Mouse (Mus musculus) neural tube, embryonic 13.5 days (tissue): ENCODE measurements around the gene Mpeg1. TPM values are rescaled to one million over a fixed set of nuclear protein-coding genes. Genes with fewer than 3 reads are reported as not detected.
A peak's percentile ranks its signal among the peaks of the same experiment; 100 is the strongest.

ENCODE experiments used
- ATAC-seq: fragments of 200-750 bp; cut with Nextera tagmentation; 2 replicates; pipeline ENCODE4 v1.8.0; 2017; ENCODE audit warnings: low read depth, mild to moderate bottlenecking, moderate TSS enrichment, moderate library complexity
- H3K27ac ChIP-seq: fragments of 300-500 bp; sonication (generic); replicated peaks from 2 replicates; pipeline ENCODE4 v1.5.1; 2015; ENCODE audit warnings: moderate library complexity, mild to moderate bottlenecking, inconsistent platforms
- H3K27me3 ChIP-seq: fragments of 300-500 bp; sonication (generic); 2 replicates; pipeline ENCODE4 v1.6.1; 2015; ENCODE audit warnings: mild to moderate bottlenecking, inconsistent platforms
- H3K36me3 ChIP-seq: fragments of 300-500 bp; sonication (generic); 2 replicates; pipeline ENCODE4 v1.6.1; 2015; ENCODE audit warnings: mild to moderate bottlenecking, inconsistent platforms
- H3K4me1 ChIP-seq: fragments of 300-500 bp; sonication (generic); replicated peaks from 2 replicates; pipeline ENCODE4 v1.6.1; 2015; ENCODE audit warnings: inconsistent platforms
- H3K4me2 ChIP-seq: fragments of 300-500 bp; sonication (generic); 2 replicates; pipeline ENCODE4 v1.6.1; 2015; ENCODE audit warnings: inconsistent platforms, mild to moderate bottlenecking, moderate library complexity
- H3K4me3 ChIP-seq: fragments of 300-500 bp; sonication (generic); 2 replicates; pipeline ENCODE4 v1.5.1; 2015; ENCODE audit warnings: mild to moderate bottlenecking, inconsistent platforms
- H3K9ac ChIP-seq: fragments of 300-500 bp; sonication (generic); 2 replicates; pipeline ENCODE4 v1.6.1; 2015; ENCODE audit warnings: moderate library complexity, mild to moderate bottlenecking, inconsistent platforms
- H3K9me3 ChIP-seq: fragments of 300-500 bp; sonication (generic); 2 replicates; pipeline ENCODE4 v1.6.1; 2016; ENCODE audit warnings: inconsistent platforms
- WGBS: fragments of 180-500 bp; shearing (Covaris S2); methylation state at CpG from one replicate; pipeline ENCODE4 v1.1.7; 2015; 5-methylcytosine and 5-hydroxymethylcytosine counted together
- polyA plus RNA-seq: library from polyadenylated mRNA; unstranded; fragments of >200 nt; fragmentation: Nextera tagmentation; extraction: Ambion mirVana; gene quantifications from 2 replicates; pipeline ENCODE4 v1.2.1, GENCODE M21; 2015

Gene Mpeg1
- polyA plus RNA-seq, 1 experiment from 2014 or later = 0.89 TPM

DNA sequence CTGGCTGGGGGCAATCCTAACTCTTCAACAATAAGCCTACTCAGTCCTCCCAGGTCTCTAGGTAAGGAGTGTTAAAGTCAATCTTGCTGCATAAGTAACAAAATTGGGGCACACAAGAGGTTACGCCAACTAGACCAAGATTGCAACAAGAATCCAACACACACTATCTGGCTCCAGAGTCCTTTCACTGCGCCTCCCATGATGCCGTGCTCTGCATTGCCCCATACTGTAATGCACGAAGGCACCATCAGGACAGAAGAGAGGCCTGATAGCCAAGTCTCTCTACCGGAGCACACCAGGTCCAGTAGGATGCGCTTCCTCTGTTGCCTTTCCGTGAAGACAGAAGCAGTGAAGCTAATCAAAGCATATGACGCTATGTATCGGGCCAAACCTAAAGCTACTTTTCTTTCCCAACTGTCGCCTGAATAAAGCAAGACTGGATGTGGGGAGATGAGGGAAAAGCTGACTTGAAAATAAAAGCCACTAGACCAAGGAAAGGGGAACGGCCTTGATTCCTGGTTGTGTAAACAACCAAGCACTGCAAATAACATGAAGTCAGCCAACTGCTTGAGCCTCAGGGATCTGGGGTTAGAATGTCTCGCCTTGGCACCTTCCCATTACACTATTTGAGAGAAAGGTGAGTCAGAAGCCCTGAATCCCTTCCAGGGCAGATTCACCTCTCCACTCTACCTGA, 27.1 kb downstream of the Mpeg1 start:
- no peak for ATAC-seq
- Histone ChIP-seq H3K9me3 (no peaks in the 10 kb centered on the region), H3K9ac (no peak overlapping the region), H3K4me2 (no peak overlapping the region), H3K36me3 (peaks cover 69% of the 10 kb centered on the region), H3K27ac (peak overlapping the region; percentile 80), H3K27me3 (no peaks in the 10 kb centered on the region), H3K4me1 (peaks cover 74% of the 10 kb centered on the region), H3K4me3 (no peak overlapping the region)
- 85% methylated on average over 12 of the region's 12 CpGs for WGBS

DNA sequence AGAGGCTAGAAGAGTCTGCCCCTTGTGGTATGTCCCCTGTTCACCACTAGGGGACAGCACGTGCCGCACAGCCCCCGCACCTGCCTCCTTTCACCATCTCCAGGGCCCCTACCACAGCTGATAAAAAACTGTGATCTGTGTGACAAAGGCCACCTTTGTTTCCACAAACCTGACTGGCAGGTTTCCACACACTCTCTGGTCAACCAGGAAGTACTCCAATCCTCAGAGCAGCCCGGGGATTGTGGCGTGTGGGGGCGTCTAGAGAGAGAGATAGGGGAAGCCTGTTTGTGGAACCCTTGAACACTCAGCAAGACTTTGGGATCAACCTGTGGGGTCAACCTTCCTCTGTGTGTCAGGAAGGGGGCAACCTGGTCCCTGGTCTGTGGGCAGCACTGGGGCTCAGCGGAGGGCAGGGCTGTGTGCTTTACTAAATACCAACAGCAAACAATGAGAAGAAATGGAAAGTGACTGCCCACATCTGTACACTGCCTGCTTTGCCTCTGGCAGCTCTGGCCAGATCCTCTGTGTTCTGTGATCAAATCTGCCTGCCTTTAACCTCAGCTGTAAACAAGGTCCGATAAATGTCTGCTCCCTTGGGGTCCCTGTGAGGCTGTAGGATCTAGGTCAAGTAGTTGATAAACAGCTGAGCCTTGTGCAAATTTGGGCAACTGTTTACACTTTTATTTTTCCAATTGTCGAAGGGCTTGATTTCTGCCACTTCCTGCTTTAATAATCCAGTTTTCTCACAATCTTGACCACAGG, 27.8 kb downstream of the Mpeg1 start:
- Histone ChIP-seq H3K27ac (peak overlapping the region; percentile 80), H3K9me3 (no peaks in the 10 kb centered on the region), H3K9ac (peak overlapping the region; percentile 31), H3K4me2 (peak overlapping the region; percentile 7), H3K4me1 (peaks cover 81% of the 10 kb centered on the region), H3K27me3 (no peaks in the 10 kb centered on the region), H3K4me3 (no peak overlapping the region), H3K36me3 (peaks cover 62% of the 10 kb centered on the region)
- ATAC-seq = peak; percentile 12; the same call in 1 of the 2 replicates
- 15% methylated on average over 9 of the region's 9 CpGs for WGBS

DNA sequence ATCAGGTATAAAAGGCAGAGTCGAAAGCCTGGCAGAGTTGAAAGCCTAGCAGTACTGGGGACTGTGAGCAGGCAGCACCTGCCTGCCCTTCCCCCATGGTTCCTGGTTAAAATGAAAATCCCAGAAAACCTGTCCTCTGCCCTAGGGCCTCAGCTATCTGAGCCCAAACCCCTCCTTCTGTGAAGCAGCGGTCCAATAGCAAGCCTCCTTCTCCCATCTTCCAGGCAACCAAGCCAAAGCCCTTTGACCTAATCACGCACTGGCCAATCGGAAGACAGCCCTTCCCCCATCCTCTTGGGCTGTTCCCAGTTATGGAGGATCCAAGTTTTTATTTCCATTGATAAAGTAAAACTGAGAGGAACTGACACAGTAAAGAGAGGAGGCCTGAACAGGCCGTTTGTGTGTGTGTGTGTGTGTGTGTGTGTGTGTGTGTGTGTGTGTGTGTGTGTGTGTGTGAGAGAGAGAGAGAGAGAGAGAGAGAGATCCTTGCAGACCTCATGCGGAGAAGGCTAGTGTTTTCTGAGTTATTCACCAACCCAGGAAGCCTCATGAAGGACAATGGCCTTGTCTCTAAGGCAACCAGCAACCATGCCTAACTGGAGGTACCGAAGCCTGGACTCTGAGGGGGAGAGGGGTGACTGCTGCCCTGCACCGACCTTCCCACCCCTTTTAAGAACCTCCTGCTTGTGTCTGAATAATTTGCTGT, 28.5 kb downstream of the Mpeg1 start:
- no peaks in the 10 kb centered on the region for H3K27me3 ChIP-seq
- no peaks in the 10 kb centered on the region for H3K9me3 ChIP-seq
- H3K36me3 ChIP-seq = peaks cover 56% of the 10 kb centered on the region
- ATAC-seq = peak; percentile 85
- H3K27ac ChIP-seq = peak overlapping the region; percentile 80
- peak overlapping the region; percentile 31; the same call in 1 of the 2 replicates for H3K9ac ChIP-seq
- peak overlapping the region; percentile 7 for H3K4me2 ChIP-seq
- no peak overlapping the region for H3K4me3 ChIP-seq
- peaks cover 86% of the 10 kb centered on the region for H3K4me1 ChIP-seq
- 6% methylated on average over 8 of the region's 8 CpGs for WGBS

DNA sequence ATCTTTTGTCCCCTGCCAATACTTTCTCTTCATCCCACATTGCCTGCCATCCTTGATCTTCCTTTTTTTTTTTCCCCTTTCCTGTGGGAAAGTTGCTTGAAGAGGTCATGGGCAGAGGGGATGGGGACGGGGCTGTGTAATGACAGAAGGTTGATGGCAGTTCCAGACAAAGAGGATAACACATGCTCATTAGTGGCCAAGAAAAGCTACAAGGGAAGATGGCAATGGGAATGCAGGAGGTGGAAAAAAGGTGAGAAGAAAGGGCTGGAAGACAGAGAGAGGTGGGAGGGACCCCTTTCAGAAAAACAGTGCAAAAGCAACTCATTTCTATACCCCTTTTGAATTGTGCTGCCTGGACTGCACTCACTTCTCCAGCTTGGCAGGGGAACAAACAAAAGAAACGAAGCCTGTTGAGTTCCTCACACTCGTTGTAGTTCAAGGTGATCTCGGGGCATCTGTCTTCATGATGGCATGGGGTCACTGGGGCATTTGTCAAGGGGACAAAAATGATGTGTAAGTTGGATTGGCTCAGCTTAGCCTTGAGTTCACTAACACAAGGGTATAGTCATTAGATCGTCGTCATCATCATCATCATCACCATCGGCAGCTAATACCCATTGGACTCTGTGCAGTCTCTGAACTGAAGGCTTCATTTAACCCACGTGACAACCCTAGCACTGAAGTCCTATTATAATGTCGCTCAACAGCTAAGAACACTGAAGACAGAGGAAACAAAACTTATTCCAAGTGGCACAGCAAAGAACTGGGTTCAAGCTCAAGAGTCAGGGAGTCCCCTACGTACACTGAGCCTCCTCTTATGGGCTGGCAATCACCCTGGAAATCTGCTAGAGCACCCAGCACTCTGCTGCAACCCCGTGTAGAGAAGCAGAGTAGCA, 29.3 kb downstream of the Mpeg1 start:
- Histone ChIP-seq H3K36me3 (peaks cover 48% of the 10 kb centered on the region), H3K27ac (peak overlapping the region; percentile 80), H3K4me1 (peaks cover 94% of the 10 kb centered on the region), H3K4me3 (no peak overlapping the region), H3K9ac (no peak overlapping the region), H3K9me3 (no peaks in the 10 kb centered on the region), H3K27me3 (no peaks in the 10 kb centered on the region), H3K4me2 (0 out of 2 replicates have a peak overlapping the region, but pooled peaks have one; percentile 7)
- ATAC-seq = peak; percentile 58
- WGBS = 13% methylated on average over 11 of the region's 11 CpGs

DNA sequence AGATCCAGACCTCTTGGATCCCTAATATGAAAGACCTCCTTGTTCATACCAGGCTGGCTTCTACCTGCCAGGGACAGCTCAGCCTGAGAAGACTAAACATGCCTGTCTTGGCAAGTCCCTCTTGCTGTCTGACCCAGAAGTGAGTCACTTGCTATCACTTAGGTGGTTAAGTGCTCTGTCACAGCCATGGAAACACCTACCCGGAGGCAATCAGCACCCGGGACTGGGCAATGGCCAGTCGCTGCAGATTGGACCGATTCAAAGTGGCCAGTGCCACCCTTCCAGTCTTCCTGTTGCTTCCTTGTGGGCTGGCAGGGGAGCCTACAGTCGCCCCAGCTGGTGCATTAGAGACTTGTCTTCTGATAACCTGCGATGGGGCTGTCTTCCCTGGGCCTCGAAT, 31.1 kb downstream of the Mpeg1 start:
- Histone ChIP-seq H3K27ac (peak overlapping the region; percentile 80), H3K27me3 (no peaks in the 10 kb centered on the region), H3K9me3 (no peaks in the 10 kb centered on the region), H3K9ac (no peak overlapping the region), H3K36me3 (peaks cover 32% of the 10 kb centered on the region), H3K4me3 (no peak overlapping the region), H3K4me2 (no peak overlapping the region), H3K4me1 (peaks cover 99% of the 10 kb centered on the region)
- 83% methylated on average over 7 of the region's 7 CpGs for WGBS
- ATAC-seq = no peak

DNA sequence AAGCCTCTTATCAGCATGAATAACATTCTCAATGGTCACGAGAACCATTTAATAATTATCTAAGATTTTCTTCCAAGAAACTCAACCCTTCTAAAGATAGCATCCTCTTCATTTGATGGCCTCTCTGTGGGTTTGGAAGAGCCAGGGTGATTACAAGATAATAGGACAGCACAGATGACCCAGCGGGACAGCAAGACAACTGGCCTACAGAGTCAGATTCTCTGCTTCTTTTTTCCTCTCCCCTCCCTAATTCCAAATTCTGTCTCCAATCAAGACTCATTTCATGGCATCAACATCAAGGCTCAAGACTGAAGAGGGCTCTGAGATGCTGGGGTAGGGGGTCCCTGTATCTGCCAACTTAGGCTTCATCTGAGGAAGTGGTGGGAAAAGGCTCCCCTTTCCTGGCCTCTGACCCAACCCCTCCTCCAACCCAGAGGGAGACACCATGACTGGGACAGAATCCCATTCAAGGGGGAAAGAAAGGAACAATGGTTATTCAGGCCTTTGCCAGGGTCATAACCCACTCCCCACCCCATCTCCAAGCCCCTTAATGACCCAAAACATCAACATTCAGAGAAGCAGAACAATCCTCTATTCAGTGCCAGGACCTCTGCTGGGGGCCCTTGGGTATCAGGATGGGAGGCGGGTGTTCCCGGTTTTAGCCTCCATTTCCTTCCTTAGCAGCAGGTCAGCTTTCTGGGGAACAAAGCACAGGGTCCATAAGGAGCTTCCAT, 33.0 kb downstream of the Mpeg1 start:
- no peak overlapping the region for H3K9ac ChIP-seq
- H3K36me3 ChIP-seq = peaks cover 32% of the 10 kb centered on the region
- no peak for ATAC-seq
- H3K27ac ChIP-seq = peak overlapping the region; percentile 80
- no peaks in the 10 kb centered on the region for H3K9me3 ChIP-seq
- H3K27me3 ChIP-seq = no peaks in the 10 kb centered on the region
- no peak overlapping the region for H3K4me3 ChIP-seq
- 15% methylated on average over 4 of the region's 4 CpGs for WGBS
- H3K4me1 ChIP-seq = peaks cover 97% of the 10 kb centered on the region
- peak overlapping the region; percentile 30 for H3K4me2 ChIP-seq

DNA sequence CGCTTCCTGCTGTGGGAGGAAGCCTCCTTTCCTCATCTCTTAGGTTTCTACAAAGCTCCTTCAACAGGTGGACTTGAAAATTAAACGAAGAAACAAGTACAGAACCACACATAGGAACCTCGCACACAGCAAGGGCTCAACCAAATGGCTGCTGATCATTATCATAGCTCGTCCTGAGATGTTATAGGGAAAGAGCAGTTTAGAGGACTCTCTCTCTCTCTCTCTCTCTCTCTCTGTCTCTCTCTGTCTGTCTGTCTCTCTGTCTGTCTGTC, 33.5 kb downstream of the Mpeg1 start:
- 17% methylated on average over 4 of the region's 4 CpGs for WGBS
- Histone ChIP-seq H3K4me2 (peak overlapping the region; percentile 30), H3K9ac (no peak overlapping the region)

DNA sequence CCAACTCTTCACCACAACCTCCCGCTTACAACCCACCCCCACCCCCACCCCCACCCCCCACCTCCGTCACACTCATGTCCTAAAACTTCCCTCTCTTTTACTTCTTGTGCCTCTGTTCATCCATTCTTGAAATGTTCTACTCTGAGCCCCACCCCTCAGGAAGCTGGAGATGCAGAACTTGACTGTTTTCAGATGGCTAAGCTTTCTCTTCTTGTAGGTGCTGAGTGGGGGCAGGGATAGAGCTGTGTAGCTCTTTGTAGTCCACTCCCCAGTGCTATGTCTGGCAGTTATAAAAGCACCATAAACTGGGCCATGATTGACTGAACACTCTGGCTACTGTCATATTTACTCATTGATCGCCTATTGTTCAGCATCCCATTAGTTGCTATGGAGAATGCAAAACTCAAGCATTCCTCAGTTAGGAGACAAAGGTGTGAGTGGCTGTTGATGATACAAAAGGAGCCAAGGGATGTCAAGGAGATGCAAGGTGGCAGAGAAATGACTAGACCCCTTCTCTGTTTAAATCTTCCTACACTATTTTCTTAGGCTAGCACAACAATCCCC, 34.5 kb downstream of the Mpeg1 start:
- peak overlapping the region; percentile 30 for H3K4me2 ChIP-seq
- H3K4me1 ChIP-seq = peaks cover 97% of the 10 kb centered on the region
- WGBS = 11% methylated on average over 3 of the region's 3 CpGs
- no peak for ATAC-seq
- H3K9me3 ChIP-seq = no peaks in the 10 kb centered on the region
- peak overlapping the region; percentile 80 for H3K27ac ChIP-seq
- H3K9ac ChIP-seq = no peak overlapping the region
- H3K4me3 ChIP-seq = no peak overlapping the region
- peaks cover 25% of the 10 kb centered on the region for H3K36me3 ChIP-seq
- no peaks in the 10 kb centered on the region for H3K27me3 ChIP-seq

More for the DNA sequence above, 33.5 kb downstream of the Mpeg1 start:
- no peaks in the 10 kb centered on the region for H3K27me3 ChIP-seq
- H3K36me3 ChIP-seq = peaks cover 32% of the 10 kb centered on the region
- H3K4me1 ChIP-seq = peaks cover 97% of the 10 kb centered on the region
- no peak overlapping the region for H3K4me3 ChIP-seq
- no peak for ATAC-seq
- H3K27ac ChIP-seq = peak overlapping the region; percentile 80
- no peaks in the 10 kb centered on the region for H3K9me3 ChIP-seq

DNA sequence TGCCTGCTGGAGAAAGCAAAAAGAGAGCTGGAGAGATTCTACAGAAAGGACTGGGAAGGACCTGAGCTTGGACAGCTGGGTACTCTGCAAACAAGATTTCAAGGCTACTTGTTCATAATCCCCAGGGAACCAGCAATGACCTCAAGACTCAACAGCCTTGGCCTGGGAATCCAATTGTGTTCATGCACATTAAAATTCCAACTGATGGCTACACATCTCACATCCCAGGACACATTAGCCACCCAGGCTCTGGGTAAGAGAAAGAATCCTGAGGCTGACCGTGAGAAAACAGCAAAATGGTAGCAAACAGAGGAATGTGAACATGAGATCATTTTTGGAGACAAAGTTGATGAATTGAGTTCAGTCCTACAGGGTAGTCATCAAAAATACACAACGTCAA, 35.7 kb downstream of the Mpeg1 start:
- H3K4me3 ChIP-seq = no peak overlapping the region
- peak overlapping the region; percentile 80 for H3K27ac ChIP-seq
- ATAC-seq = no peak
- H3K36me3 ChIP-seq = peaks cover 13% of the 10 kb centered on the region
- peaks cover 94% of the 10 kb centered on the region for H3K4me1 ChIP-seq
- peak overlapping the region; percentile 77; the same call in 1 of the 2 replicates for H3K4me2 ChIP-seq
- no peaks in the 10 kb centered on the region for H3K9me3 ChIP-seq
- no peak overlapping the region for H3K9ac ChIP-seq
- WGBS = 53% methylated on average over 2 of the region's 2 CpGs
- H3K27me3 ChIP-seq = no peaks in the 10 kb centered on the region

DNA sequence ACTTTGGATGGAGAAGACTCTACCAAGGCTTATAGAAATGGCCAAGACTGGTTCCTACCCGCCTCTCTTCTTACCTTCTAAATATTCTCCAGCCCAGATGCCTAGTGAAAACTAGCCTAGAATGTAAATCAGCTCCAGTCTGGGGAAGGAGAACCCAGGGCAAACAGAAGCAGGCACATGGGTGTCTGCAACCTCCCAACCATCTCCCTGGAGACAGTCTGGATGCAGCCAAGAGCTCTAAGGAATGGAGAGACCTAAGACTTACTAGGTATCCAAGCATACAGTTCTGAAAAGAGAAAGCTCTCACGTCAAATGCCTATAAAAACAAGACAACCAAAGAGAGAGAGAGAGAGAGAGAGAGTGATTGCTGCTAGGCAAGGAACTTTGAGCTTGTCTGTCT, 37.3 kb downstream of the Mpeg1 start:
- Histone ChIP-seq H3K36me3 (no peaks in the 10 kb centered on the region), H3K9me3 (no peaks in the 10 kb centered on the region), H3K9ac (no peak overlapping the region), H3K4me2 (peak overlapping the region; percentile 77), H3K4me3 (no peak overlapping the region), H3K27ac (peak overlapping the region; percentile 80), H3K27me3 (no peaks in the 10 kb centered on the region), H3K4me1 (peaks cover 81% of the 10 kb centered on the region)
- 36% methylated on average over 2 of the region's 2 CpGs for WGBS
- ATAC-seq = no peak

DNA sequence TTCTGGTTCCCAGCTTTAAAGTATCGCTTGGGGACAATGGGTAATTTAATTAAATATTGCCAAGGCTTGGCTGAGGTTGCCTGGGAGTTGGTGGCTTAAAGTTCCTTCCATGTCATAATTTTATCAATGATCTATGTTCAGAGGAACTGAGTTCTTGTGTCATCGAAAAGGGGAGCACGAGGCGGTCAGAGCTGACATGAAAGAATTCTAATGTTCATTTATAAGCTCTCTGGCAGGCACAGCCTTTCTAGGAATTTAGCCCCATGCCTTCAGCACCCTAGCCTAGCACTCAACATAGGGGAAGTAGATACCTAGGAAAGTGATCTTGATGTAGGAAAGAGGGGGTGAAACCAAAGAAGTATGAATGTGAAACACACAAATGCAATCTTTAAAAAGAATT, 37.7 kb downstream of the Mpeg1 start:
- Histone ChIP-seq H3K27me3 (no peaks in the 10 kb centered on the region), H3K4me1 (peaks cover 77% of the 10 kb centered on the region), H3K9ac (peak overlapping the region; percentile 96; the same call in 1 of the 2 replicates), H3K4me2 (peak overlapping the region; percentile 77), H3K4me3 (peak overlapping the region; percentile 82), H3K36me3 (no peaks in the 10 kb centered on the region), H3K9me3 (no peaks in the 10 kb centered on the region), H3K27ac (peak overlapping the region; percentile 96)
- no peak for ATAC-seq
- WGBS = 42% methylated on average over 4 of the region's 4 CpGs
